Mouse (Mus musculus) cerebellum, adult 11 months (tissue): ENCODE data around the gene Map3k5.
"Not testable (repeated sequence)": the region's sequence is repeated elsewhere in the genome, so short reads cannot be mapped to it uniquely, and the experiment has no call there.

Source experiments
- DNase-seq: peaks from one replicate; pipeline ENCODE4 v3.0.0; 2022

The Map3k5 gene

DNA sequence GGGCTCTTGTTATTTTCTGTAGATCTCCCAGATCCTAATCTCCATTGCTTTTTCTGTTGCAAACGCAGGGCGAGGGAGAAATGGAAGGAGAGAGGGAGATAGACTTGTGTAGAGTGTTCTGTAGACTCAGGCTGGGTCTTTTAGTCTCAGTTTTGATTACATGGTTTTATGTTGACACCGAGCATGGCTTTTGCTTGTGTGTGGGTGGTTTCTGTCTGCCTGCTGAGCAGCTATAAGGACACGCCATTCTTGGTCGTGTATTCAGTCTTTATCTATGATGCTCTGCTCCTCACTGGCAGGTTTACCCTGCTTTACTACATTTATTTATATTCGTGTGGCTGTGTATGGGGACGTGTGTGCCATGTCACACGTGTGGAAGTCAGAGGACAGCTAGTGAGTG is 34.2 kb downstream of the Map3k5 start:
- DNase-seq: no peak

DNA sequence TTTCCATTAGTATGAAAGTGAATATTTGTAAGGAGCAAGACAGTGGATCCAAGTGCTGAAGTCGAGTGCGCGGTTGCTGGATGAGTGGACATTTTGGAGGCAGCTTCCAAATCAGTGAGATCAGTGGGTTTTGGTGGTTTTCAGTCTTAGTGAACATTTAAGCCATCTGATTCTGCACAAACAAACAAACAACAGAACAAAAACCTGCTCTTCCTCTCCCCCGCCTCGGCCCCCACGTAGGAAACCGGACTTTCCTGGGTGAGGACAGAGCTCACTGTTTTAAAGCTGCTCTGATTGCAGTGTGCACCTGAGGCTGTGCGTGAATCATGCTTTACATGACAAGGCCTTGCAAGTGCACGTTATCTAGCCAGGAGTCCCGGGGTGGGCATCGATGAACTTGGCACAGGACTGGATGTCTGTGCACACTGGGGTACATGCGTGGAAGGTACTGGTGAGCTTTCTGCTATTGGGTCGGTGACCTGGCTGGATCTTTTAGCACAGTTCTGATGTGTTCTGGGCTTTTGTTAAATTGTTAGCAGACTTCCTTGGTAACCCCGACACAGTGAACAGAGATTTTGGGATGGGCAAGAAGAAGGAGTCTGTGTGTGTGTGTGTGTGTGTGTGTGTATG is 35.7 kb downstream of the Map3k5 start:
- DNase-seq: no peak

DNA sequence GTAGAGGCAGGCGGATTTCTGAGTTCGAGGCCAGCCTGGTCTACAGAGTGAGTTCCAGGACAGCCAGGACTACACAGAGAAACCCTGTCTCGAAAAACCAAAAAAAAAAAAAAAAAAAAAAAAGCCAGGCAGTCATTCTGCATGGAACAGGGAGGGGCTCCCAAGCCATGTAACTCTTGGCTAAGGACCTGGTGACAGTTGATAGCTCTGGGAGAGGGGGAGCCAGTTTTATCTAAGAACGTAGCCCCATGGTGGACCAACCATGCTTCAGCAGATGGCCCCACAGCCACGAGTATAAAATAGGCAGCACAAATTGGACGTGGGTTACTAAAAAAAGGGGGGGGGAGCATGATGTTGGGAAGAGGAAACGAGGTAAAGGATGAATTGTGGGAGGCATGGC is 37.2 kb downstream of the Map3k5 start:
- not testable (repeated sequence) for DNase-seq

DNA sequence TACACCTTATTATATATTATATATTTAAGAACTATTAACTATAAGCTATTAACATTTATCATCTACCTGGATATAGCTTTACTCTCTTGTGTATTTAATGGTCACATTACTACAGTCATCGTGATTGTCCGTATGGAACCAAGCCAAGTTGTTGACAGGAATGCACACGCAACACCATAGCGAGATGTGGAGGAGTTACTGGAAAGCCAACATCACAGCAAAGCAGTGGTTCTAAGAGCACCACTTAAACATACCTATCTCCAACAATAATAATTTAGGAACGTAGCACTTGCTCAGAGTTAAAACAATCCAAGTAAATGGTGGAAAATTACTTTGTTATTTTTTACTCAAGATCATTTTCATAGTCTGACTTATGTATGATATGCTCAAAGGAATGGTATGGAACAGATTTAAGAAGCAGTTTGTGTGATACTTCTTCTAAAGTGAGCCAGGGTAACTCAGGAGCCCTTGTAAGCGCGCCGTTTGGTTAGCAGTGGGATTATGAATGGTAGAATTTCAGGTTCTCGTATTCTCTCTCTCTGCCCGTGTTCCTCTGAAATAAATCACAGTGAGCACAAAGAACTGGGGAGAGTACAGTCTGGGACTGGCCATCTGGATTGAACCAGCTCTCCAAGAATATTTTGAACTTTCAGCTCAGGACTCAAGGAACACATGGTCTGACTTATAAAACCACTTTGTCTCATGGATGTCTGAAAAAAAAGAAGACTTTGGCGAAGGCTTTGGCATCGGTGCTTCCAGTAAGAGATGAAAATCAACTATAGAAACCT is 39.2 kb downstream of the Map3k5 start:
- DNase-seq: no peak

DNA sequence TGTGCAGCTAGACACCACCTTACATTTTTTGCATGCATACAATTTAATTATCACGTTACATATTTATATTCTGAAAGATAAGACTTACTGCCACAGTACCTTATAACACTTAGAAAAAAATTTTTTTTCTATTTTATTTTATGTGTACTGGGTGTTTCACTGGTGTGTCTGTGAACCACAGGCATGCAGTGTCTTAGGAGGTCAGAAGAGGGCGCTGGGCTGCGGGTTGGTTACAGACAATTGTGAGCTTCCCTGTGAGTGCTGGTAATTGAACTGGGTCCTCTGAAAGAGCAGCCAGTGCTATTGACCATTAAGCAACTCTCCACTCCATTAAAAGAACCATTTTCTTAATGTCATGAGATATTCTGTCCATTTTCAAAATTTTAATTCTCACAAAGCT is 43.3 kb downstream of the Map3k5 start:
- no peak for DNase-seq

DNA sequence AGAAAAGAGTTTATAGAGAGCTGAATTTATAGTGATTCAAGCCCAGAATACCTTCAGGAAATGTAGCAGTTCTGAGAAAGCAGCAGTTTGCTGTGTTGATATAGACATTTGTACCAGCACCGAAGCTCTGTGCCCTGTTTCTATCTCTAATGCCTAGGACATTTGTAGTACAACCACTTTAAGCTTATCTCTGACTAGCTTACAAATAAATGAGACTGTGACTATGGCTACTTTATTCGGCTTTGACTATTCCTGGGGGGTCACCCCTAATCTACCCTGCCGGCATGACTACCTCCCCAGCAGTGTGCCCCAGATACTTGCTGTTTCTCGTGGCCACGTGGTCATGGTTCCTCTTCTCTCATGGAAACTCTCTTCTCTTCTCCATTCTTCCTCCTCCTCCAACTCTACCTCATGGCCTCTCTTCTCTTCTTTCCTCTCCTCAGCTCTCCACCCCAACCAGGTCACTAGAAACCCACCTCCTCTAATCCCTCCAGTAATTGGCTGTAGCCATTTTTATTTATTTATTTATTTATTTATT is 44.5 kb downstream of the Map3k5 start:
- DNase-seq: no peak

DNA sequence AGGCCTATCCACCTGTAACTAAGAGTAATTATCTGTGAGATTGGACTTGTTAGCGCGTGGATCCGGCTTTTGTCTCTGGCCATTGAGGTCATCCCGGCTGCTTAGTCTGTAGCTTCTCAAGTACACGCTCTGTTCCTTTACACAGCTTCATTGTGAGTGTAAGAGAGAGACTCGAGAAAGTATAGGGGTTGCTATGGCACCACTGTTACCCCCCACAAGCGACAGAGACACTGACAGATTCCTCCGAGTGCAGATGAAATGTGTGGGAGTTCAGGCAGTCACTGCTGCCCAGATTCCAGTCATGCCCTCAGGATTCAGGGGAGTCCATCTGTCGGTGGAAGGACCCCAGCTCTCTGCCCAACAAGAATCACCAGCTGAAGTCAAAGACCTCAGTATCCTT is 53.5 kb downstream of the Map3k5 start:
- DNase-seq: no peak

DNA sequence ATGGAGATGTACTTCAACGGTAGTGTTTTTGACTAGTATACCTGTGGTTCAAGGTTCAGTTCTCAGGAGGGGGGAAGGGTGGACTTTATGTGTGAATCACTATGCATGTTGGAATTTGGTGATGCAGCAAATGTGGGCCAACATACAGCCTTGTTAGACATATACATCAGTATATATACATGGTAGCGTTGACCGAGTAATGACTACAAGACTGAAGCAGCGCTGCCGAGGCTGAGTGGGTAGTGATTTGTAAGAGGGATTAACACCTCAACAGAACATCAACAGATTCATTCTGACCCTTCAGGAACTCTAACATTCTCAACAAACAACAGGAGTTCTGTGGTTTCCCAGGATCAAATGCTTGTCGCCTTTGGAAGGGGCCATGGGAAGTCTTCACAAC is 55.7 kb downstream of the Map3k5 start:
- no peak for DNase-seq

DNA sequence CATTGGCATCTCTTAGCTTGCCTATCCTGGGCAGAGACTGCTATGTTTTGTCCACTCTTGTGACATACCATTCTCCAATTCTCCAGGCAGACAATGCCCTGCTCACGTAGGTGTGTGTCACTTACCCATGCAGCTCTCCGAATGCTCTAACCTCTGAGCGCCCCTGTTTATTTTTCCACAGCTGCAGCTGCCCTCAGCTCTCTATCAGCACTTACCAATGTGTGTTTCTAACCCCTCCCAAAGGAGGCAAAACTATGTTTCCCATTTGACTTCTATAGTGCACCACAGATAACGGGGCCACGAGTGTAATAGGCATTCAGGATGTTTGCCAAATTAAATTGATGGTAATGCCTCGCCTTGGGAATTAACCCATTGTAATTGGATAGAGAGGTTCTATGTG is 56.4 kb downstream of the Map3k5 start:
- DNase-seq: no peak

DNA sequence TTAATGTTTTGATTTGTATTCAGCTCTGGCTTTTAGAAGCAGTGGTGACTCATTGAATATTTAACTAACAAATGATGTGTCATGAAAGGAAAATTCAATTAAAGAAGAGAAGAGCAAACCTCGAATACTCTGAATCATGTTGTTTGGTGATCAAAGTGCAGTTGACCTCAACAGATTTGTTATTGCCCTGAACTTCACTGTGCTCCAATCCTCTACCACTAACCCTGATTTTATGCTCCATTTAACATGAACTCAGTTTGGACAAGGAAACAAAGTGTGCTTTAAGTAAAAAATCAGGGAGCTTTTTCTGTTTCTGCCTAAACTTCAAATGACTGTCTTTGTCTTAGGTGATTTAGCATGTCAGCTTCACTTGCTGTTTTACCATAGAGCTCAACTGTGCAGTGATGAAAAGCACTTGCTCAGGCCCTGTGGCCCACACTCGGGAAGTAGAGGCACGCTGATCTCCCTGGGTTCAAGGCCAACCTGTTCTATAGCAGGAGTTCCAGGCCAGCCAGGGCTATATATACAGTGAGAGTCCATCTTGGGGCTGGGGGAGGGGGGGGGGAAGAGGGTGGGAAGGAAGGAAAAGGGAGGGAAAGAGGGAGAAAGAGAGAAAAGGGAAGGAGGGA is 57.1 kb downstream of the Map3k5 start:
- DNase-seq: no peak

DNA sequence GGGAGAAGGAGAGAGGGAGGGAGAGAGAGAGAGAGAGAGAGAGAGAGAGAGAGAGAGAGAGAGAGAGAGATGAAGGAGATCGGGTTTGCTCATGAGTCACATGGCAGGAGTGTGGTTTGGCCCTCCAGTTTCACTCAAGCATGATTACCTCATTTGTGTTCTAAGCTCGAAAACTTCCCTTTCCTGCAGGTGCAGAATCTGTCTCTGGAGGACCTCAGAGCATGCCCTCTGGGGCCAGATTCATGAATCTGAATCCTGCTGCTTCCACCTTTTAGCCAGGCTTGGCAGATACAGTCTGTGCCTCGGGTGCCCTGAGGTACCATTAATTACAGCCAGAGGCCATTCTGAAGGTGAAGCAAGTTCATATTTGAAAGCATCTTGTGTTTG is 57.6 kb downstream of the Map3k5 start:
- no peak for DNase-seq

DNA sequence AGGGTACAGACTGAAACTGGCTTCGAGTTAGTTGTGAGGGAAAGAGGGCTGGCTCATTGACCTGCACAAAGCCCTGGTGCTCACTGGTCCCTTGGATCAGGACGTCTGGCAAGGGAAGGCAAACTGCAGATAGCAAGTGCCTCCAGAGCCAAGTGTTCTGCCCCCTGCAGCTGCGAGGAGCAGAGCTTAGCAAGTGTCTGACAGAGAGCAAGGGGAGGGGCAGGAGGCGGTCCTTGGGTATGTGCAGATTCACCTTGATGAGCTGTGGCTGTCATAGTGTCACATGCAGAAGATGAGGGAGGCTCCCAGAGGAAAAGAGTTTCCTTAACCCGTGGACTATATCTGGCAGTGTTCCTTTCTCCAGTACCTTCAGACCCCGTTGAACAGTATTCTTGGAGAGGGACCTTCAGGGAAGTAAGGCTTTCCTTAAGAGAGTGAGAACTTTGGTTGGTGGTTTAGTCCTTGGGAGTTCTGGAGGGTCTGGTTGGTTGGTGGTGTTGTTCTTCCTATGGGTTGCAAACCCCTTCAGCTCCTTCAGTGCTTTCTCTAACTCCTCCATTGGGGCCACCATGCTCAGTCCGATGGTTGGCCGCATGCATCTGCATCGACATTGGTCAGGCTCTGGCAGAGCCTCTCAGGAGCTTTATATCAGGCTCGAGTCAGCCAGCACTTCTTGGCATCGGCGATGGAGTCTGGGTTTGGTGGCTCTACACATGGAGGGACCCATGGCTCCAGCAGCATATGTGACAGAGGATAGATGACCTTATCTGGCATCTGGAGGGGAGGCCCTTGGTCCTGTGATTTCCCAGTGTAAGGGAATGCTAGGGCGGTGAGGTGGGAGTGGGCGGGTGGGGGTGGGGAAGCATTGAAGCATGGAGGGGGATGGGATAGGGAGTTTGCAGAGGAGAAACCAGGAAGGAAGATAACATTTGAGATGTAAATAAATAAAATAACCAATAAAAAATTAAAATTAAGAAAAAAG is 60.5 kb downstream of the Map3k5 start:
- no peak for DNase-seq

DNA sequence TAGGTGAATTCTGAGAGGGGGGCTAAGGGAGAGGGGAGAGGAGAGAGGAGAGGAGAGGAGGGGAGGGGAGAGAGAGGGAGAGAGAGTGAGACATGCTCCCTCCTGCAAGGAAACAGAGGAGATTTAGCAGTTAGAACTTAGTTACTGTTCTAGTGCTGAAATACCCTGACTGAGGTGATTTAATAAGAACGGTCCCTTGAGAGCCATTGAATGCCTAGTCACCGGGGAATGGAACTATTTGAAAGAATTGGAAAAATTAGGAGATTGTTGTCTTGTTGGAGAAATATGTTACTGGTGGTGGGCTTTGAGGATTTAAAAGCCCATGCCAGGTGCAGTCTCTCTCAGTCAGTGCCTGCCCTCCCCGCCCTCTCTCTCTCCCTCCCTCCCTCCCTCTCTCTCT is 61.9 kb downstream of the Map3k5 start:
- DNase-seq: no peak

DNA sequence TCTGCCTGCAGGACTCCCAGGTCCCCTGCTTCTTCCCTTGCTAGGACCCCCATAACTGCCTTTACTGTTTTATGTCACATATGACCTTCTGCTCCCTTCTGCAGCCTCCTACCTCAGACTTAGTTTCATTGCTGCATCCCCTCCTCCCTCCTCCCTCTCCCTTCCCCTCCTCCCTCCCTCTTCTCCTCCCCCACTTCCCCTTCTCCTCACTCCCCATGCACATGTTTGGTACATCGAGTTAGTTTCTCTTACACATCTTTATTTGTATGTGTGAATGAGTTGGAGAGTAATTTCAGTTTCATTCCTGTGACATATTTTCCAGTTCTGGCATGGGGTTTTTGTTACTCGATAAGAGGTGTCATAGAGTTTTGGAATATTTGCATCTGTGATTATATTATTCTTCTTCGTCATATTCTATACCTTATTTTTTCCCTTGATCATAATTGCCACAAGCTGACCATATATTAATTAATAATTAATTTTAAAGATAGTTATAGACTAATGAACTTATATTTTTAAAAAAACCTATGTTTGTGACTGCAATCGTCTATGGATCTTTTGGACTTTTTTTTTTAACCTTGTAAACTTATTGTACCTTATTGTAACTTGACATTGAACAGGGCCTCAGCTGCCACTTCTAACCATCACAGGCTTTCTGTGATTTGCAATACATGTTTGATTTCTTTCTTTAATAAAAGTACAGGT is 65.6 kb downstream of the Map3k5 start:
- no peak for DNase-seq

DNA sequence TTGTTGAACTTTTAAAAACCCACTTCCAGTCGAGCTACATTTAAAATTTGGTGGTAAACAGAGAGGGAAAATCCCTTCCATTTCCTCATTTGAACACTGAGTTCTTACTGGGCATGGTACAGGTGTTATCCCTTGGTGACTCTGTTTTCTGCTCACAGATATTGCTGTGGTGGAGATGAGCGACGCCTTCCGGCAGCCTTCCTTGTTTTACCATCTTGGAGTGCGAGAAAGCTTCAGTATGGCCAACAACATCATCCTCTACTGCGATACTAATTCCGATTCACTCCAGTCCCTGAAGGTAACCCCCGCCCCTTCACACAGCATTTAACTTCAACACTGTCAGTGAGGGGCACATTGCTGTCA is 66.1 kb downstream of the Map3k5 start:
- no peak for DNase-seq

DNA sequence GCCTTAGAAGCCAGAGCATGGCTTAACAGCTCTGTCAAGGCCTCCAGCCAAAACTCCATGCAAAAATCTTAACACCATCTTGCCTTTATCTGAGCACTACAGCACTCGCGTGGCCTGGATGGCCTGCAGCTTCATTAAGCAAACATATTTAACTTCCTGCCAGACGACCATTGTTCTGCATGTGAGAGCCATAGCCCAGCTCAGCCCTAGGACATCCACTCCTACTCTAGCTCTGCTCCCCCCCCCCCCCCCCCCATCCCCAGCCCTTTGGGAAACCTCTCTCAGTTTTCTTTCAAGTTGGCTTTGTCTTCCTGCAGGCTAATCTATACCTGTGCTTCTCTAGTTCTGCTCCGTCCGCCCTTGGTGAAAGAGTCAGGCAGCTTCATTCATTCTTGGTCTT is 67.7 kb downstream of the Map3k5 start:
- no peak for DNase-seq

DNA sequence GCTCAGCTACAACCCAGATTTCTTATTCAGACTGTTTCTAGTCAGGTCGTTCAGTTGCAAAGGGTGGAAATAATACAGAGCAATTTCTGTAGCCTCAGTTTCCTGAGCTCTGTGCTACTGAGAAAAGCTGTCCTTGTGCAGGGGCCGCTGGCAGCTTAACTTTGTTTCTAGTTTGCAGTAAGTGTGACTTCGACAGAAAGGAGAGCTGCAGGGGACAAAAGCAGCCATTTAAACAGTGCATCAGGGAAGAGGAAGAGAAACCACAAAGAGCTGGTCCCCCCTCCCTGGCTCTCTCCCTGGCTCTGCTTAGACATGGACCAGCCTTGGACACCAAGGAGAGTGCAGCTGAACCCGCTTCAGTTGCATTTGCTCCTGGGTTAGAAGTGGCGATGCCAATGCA is 68.7 kb downstream of the Map3k5 start:
- no peak for DNase-seq

DNA sequence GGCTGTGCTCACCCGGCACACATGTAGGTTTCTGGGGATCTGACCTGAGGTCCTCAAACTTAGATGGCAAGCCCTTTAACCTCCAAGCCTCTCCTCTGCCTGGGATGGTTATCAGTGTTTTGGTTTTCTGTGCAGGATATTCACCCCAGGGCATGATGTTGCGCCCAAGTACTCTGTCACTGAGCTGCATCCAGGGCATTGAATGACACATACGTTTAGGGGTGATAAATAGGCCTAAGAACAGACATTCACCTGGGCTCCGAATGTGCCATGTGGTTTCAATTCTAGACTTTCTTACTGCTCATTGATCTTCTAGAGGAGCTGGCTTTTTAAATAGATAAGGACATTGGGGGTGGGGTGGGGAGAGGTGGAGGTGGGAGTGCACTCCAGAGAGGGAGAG is 70.5 kb downstream of the Map3k5 start:
- no peak for DNase-seq

DNA sequence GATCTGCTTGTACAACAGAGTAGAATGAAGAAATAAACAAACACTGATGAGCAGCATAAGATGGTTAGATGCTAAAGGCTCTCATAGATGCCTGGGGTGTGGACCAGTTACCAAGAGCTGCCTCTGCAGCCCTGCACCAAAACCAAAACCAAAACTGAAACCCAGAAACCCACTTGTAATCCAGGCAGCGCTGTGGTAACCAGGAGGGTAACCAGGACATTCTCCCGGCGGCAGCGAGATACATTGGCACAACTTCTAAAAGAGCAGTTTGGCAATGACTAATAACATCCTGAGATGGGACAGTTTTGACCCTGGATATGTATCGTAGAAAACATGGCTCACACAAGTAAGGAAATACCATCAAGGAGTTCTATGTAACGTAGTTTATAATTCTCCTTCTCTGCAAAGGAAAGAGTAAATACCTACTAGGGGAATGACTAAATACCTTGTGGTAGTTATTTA is 71.2 kb downstream of the Map3k5 start:
- DNase-seq: no peak

DNA sequence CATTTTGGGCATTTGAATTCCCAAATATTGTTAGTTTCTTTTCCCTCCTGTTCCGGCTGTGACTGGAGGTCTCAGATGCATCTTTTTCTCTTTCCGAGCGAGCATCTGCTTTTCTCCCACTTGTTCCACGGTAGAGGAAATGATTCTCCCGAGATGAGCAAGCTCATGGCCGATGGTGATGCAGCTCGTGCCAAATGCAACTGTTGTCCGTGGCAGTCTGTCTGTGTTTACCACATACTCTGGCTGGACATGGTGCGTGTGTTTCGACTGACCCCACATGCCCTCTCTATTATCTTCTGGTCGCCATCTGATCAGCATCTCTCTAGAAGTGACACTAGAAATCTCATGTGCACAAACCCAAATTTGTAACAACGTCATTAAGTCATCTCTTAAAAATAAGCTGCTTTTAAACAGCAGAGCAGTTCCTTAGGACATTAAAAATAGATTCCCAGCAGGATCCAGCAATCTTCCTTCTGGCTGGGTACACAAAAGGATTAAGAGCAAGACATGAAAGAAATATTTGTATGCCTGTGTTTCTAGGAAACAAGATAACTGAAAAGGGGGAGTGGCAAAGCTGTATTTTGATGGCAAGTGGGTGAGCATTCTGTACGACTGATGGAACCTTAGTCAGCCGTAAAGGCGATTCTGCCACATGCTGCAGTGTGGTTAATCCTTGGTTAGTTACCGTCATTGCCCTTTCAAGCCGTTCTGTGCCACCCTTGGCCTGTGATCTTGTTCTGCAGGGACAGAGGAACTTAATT is 72.2 kb downstream of the Map3k5 start:
- no peak for DNase-seq

DNA sequence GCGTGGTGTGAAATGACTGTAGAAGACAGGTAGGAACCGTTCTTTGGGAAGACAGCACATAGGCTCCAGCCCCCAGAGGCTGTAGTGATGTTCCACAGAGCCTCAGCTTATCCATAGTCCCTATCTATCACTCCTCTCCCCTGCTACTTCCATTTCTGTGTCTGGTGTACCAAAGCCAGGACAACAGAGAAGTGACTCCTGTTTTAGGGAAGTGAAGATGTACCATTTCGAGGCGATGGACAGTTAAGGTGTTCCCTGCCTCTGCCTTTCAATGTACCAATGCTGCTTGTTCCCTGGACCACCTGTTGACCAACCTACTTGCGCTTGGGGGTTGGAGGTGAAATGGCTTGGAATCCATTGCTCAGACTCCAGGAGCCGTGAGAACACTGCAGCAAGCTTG is 75.0 kb downstream of the Map3k5 start:
- DNase-seq: no peak
